Mouse (Mus musculus): ENCODE results near the gene Nipsnap3a. TPM values are rescaled to one million over a fixed set of nuclear protein-coding genes. Genes with fewer than 3 reads are reported as not detected.

Gene Nipsnap3a
- total RNA-seq (2021), result not detected
- long read RNA-seq, experiment 1, result 0 reads
- long read RNA-seq, experiment 2, result 0 reads

- no peak for DNase-seq
- intact Hi-C loops (cut with DNase I), result no loop called here
Observed at GRCm38 (mm10) chr4:52989248-52989647, at the start of gene Nipsnap3a. TSS of gene Nipsnap3a (plus strand) at chr4:52989272.

- no peak for DNase-seq
Observed at GRCm38 (mm10) chr4:52946665-52947064, 42.4 kb upstream of the Nipsnap3a start.

GRCm38 (mm10) chr4:52949005-52949404, 40.1 kb upstream of the Nipsnap3a start:
- intact Hi-C loops (cut with DNase I), result no loop called here
- DNase-seq, result no peak

More at GRCm38 (mm10) chr4:52946665-52947064, 42.4 kb upstream of the Nipsnap3a start:
- intact Hi-C loops (cut with DNase I), result no loop called here

- intact Hi-C loops (cut with DNase I), result no loop called here
Observed at GRCm38 (mm10) chr4:52958693-52959092, 30.4 kb upstream of the Nipsnap3a start.

GRCm38 (mm10) chr4:52964247-52964646, 24.8 kb upstream of the Nipsnap3a start, which contains the start of gene Olfr270:
TSS of gene Olfr270 (plus strand) at chr4:52964547.
- no peak for DNase-seq
- intact Hi-C loops (cut with DNase I), result no loop called here

More at GRCm38 (mm10) chr4:52958693-52959092, 30.4 kb upstream of the Nipsnap3a start:
- no peak for DNase-seq

- intact Hi-C loops (cut with DNase I), result no loop called here
- no peak for DNase-seq
Observed at GRCm38 (mm10) chr4:52985216-52985615, 3.9 kb upstream of the Nipsnap3a start.

- no peak for DNase-seq
- intact Hi-C loops (cut with DNase I), result no loop called here
Observed at GRCm38 (mm10) chr4:52986266-52986665, 2.8 kb upstream of the Nipsnap3a start.

- intact Hi-C loops (cut with DNase I), result no loop called here
- DNase-seq, result peak; percentile 27 to 46
Observed at GRCm38 (mm10) chr4:52999449-52999848, 10.4 kb downstream of the Nipsnap3a start.

- DNase-seq, result no peak
- intact Hi-C loops (cut with DNase I), result no loop called here
Observed at GRCm38 (mm10) chr4:53000154-53000553, 11.1 kb downstream of the Nipsnap3a start.

GRCm38 (mm10) chr4:53009183-53009582, 20.1 kb downstream of the Nipsnap3a start:
- no peak for DNase-seq
- intact Hi-C loops (cut with DNase I), result no loop called here

- no peak for DNase-seq
- intact Hi-C loops (cut with DNase I), result no loop called here
Observed at GRCm38 (mm10) chr4:53009871-53010270, 20.8 kb downstream of the Nipsnap3a start.

GRCm38 (mm10) chr4:53011732-53012361, 22.8 kb downstream of the Nipsnap3a start, which contains the start of gene Nipsnap3b:
TSS of gene Nipsnap3b (plus strand) at chr4:53011880.
- intact Hi-C loops (cut with DNase I), result no loop called here
- DNase-seq, result peak; percentile 93 to 96

- intact Hi-C loops (cut with DNase I), result no loop called here
- DNase-seq, result no peak
Observed at GRCm38 (mm10) chr4:53014421-53014820, 25.3 kb downstream of the Nipsnap3a start.

- DNase-seq, result no peak
- intact Hi-C loops (cut with DNase I), result no loop called here
Observed at GRCm38 (mm10) chr4:53015024-53015423, 26.0 kb downstream of the Nipsnap3a start.

GRCm38 (mm10) chr4:53018392-53018791, 29.3 kb downstream of the Nipsnap3a start:
- intact Hi-C loops (cut with DNase I), result no loop called here
- no peak for DNase-seq

GRCm38 (mm10) chr4:53023189-53023925, 34.3 kb downstream of the Nipsnap3a start:
- no peak for DNase-seq
- intact Hi-C loops (cut with DNase I), result no loop called here

- intact Hi-C loops (cut with DNase I), result no loop called here
- DNase-seq, result no peak
Observed at GRCm38 (mm10) chr4:53024397-53024796, 35.3 kb downstream of the Nipsnap3a start.

GRCm38 (mm10) chr4:53027811-53028210, 38.7 kb downstream of the Nipsnap3a start:
- no peak for DNase-seq
- intact Hi-C loops (cut with DNase I), result no loop called here

GRCm38 (mm10) chr4:53030326-53030948, 41.4 kb downstream of the Nipsnap3a start:
- intact Hi-C loops (cut with DNase I), result no loop called here
- DNase-seq, result no peak

- intact Hi-C loops (cut with DNase I), result no loop called here
- DNase-seq, result no peak
Observed at GRCm38 (mm10) chr4:53043819-53044218, 54.7 kb downstream of the Nipsnap3a start.

GRCm38 (mm10) chr4:53045807-53046206, 56.7 kb downstream of the Nipsnap3a start:
- no peak for DNase-seq
- intact Hi-C loops (cut with DNase I), result no loop called here

Measured in gastrocnemius, postnatal 36 days (tissue).